Mouse (Mus musculus): Measurements from ENCODE around the gene Rogdi.

Gene Rogdi

GRCm38 (mm10) chr16:4993276-4993675 is 20.1 kb downstream of the Rogdi start:
- DNase-seq (ENCODE audit: extremely low spot score): no peak

- no peak for DNase-seq (ENCODE audit: extremely low spot score)
Observed at GRCm38 (mm10) chr16:4984717-4985116, 28.6 kb downstream of the Rogdi start.

GRCm38 (mm10) chr16:4979755-4980380 is 33.5 kb downstream of the Rogdi start:
- peak; percentile 29 for DNase-seq (ENCODE audit: extremely low spot score)

- DNase-seq (ENCODE audit: extremely low spot score): no peak
Observed at GRCm38 (mm10) chr16:4978275-4979051, 34.9 kb downstream of the Rogdi start.

- no peak for DNase-seq (ENCODE audit: extremely low spot score)
Observed at GRCm38 (mm10) chr16:4976180-4976579, 37.2 kb downstream of the Rogdi start.

- no peak for DNase-seq (ENCODE audit: extremely low spot score)
Observed at GRCm38 (mm10) chr16:4974521-4974920, 38.8 kb downstream of the Rogdi start.

- no peak for DNase-seq (ENCODE audit: extremely low spot score)
Observed at GRCm38 (mm10) chr16:4971626-4972025, 41.7 kb downstream of the Rogdi start.

- DNase-seq (ENCODE audit: extremely low spot score): no peak
Observed at GRCm38 (mm10) chr16:4969055-4969843, 44.1 kb downstream of the Rogdi start.

GRCm38 (mm10) chr16:4968426-4968825 is 44.9 kb downstream of the Rogdi start:
- DNase-seq (ENCODE audit: extremely low spot score): no peak

- no peak for DNase-seq (ENCODE audit: extremely low spot score)
Observed at GRCm38 (mm10) chr16:4965392-4966129, 47.8 kb downstream of the Rogdi start.

GRCm38 (mm10) chr16:4964731-4965391 is 48.5 kb downstream of the Rogdi start:
- DNase-seq (ENCODE audit: extremely low spot score): no peak

GRCm38 (mm10) chr16:4963797-4964709 is 49.3 kb downstream of the Rogdi start, which contains the start of gene Anks3:
TSS of gene Anks3 (minus strand) at chr16:4964205.
- DNase-seq (ENCODE audit: extremely low spot score): peak; percentile 94

- DNase-seq (ENCODE audit: extremely low spot score): no peak
Observed at GRCm38 (mm10) chr16:4963346-4963745, 50.0 kb downstream of the Rogdi start.

- DNase-seq (ENCODE audit: extremely low spot score): no peak
Observed at GRCm38 (mm10) chr16:4960260-4960659, 53.1 kb downstream of the Rogdi start.

Measured in embryo, embryonic 9.5 days (tissue).